Mouse (Mus musculus) adipocyte (in vitro differentiated cells): ENCODE measurements around the gene Ddx39b.

Source experiments
- DNase-seq: peaks from one replicate; pipeline ENCODE4 v3.0.0-alpha.2; 2016; ENCODE audit warnings: low spot score

Gene Ddx39b

DNA sequence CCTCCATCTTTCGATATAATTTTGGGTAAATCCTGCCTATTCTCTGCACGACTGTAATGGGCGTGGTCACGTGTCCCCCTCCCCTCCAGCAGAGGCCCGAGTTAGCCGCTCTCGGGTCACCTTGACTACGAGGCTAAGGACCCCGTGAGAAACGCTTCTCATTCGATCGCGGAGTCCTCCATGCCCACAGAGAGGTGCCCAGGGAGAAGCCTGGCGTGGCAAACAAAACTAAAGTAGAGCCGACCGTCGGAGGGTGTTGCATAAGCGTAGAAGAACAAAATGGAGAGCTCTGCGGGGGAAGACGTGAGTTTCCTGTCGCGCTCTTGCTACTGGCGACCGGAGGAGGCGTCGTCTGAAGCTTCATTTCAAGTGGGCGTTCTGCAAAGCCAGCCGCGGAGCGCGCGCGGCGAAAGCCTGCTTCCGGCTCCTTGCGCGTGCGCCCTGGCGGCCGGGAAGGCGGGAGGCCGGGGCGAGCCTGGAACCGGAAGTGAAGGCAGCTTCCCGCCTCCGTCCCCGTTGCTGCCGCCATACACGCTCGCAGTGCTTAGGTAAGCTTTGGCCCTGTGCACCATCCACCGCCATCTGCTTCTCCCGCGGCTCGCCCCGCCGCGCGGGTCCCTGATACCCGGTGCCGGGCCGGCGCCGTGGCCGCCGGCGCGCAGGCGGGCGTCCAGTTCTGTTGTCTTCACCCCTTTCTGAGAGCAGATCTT, at the start of gene Ddx39b:
Gene Ddx39b, plus strand, starts transcription at position 442 of the 710 bp plus-strand sequence.
- peak; percentile 97 for DNase-seq

DNA sequence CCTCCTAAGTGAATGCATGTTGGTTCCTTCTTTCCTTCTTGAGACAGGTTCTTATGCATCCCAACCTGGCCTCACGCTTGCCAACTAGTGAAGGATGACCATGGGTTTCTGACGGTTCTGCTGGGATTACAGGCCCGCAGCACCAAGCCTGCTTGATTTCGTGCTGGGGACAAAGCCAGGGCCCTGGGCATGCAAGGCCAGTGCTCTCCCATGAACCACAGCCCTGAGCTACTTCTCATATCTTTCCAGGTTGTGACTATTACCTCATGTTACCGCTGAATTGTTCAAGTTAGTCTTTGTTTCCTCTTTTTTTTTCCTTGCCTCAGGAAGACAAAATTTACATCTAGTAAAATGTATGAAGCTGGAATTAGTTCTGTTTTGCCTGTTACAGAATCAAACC, 48.6 kb upstream of the Ddx39b start:
- no peak for DNase-seq

DNA sequence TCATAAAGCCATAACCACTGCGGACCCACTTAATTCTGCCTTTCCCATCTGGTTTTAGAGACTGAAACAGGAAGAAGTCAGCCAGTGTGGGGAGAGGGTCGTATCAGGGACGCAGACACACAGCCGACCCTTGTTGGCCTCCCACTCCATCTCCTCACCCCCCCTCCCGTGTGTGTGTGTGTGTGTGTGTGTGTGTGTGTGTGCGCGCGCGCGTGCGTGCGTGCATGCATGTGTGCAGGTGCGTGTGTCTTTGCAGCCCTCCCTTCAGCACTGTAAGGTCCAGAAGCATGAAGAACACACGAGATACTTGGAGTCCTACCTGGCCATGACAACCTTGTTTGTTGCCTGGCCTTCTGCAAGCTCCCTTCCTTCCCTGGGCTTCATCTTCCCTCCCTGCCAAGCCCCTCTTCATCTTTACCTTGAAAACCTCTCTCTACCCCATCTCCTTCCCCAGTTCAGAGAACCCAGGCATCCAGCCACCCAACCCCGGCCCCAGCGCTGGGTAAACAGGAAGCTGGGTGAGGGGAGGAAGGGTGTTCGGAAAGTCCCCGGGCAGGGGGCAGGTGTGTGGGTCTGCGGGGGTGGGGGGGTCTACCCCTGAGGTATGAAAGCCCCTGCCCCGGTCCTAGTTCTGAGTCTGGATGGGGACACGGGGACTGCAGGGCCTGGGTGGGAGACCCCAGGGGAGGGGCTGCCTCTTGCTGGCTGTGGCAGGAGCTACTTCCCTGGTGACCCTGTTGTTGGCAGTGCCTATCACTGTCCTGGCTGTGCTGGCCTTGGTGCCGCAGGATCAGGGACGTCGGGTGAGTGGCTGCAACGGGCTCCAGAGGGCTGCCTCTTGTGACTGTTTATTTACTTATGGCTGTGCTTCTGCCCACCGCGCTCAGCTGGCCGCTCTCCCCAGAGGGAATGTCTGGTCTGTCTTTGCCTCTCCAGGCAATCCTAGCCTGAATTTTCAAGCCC, 47.4 kb upstream of the Ddx39b start, which contains the start of gene Ltb:
Gene Ltb, plus strand, starts transcription at position 559 of the 963 bp plus-strand sequence.
- no peak for DNase-seq

DNA sequence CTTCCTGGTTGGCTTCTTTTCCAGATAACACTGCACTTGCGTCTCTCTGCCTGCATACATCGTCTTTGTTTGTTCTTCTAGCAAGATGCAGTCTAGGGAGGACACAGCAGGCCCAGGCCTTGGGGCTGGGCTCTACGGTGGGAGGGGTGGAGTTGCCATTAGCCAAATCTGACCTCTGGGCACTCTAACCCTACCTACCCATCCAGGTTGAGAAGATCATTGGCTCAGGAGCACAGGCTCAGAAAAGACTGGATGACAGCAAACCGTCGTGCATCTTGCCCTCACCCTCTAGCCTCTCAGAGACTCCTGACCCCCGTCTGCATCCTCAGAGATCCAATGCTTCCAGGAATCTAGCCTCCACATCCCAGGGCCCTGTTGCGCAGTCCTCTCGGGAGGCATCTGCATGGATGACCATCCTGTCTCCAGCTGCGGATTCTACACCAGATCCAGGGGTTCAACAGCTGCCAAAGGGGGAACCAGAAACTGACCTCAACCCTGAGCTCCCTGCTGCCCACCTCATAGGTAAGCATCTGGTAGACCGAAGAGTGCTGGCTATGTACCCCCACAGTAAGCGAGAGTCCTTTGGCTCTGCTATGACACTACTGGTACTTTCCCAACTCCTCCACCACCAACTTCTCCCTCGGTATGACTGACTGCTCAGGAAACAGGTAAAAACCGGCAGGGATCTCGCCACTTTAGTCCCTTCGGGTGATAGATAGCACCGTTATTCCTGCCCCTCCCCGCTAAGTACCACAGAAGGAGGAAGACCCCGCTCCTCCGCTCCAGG, 46.5 kb upstream of the Ddx39b start:
- DNase-seq = no peak

DNA sequence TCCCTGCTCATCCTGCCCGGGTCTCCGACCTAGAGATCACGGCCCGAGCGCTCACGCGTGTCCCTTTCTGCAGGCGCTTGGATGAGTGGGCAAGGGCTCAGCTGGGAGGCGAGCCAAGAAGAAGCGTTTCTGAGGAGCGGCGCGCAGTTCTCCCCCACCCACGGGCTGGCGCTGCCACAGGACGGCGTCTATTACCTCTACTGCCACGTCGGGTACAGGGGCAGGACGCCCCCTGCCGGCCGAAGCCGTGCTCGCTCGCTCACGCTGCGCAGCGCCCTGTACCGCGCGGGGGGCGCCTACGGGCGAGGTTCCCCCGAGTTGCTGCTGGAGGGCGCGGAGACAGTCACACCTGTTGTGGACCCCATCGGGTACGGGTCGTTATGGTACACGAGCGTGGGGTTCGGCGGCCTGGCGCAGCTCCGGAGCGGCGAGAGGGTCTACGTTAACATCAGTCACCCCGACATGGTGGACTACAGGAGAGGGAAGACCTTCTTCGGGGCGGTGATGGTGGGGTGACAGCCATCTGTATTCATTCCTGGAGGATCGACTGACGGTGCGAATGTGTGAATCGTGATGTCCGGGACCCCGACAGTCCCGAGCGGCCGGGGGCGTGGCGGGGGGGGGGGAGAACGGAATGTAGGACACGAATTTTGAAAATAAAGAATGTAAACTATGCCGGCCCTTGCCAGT, 45.8 kb upstream of the Ddx39b start:
- no peak for DNase-seq

DNA sequence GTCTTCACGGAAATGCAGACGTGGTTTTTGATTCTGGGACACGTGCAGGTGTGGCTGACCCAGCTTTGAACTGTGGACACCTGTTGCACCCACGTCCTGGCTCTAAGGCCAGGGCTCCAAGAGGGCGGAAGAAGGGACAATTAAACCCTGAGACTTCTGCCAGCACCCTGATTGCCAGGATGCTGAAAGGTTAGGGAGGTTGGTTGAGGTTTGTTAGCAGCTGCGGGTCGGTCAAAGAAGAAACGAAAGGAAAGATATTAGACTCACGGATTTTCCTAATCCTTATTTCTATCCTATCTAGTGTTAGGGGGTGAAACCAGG, 45.3 kb upstream of the Ddx39b start:
- DNase-seq = no peak

DNA sequence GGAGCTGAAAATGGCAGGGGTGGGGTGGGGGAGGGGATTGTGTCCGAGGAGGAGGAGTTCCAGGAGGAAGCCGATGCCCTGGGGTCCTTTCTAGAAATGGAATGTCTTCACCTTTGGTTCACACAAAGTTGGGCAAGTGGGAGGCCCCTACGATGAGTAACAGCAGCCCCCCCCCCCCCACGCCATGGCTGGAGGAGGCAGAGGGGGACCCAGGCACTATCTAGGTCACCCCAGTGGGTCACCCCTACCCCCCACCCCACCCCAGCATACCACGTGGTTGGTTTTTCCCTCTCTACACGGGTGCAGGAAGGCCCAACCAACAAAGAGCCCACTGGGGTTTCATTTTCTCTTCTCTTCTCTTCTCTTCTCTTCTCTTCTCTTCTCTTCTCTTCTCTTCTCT, 44.4 kb upstream of the Ddx39b start:
- DNase-seq = no peak

DNA sequence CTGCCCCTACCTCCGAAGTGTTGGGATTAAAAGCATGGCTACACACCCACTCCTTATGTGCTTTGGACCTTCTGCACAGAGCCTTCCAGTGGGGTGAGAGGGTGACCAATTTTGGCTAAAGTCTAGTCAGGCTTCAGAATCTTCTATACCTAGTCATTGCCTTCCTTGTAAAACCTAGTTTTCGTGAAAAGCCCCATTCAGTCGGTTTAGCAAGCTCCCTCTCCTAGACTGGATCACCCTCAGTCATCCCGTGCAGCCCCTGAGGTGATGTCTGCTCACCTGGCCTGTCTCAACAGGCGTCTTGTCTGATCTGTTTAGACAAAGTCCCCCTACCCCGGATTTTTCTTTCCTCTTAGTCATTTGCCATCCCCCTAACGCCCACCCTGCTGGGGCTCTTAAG, 43.5 kb upstream of the Ddx39b start:
- no peak for DNase-seq

DNA sequence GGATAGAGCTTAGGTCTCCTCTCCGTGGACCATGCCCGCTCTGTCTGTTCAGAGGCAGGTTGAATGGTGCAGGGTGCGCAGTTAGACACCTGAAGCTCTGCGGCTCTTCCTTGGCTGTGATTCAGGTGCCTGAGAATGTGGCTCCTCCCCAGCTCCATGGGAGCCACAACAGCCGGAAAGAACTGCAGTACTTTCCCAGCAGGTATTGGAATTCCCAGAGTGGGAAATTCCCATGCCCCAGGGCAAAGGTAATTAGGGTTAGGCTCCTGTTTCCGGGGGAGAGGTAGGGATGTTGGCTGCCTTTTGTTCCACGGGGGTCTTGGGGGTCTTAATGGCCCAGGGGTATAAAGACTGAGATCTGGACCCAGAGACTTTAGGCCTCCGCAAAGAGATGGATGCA, 42.6 kb upstream of the Ddx39b start:
- no peak for DNase-seq

DNA sequence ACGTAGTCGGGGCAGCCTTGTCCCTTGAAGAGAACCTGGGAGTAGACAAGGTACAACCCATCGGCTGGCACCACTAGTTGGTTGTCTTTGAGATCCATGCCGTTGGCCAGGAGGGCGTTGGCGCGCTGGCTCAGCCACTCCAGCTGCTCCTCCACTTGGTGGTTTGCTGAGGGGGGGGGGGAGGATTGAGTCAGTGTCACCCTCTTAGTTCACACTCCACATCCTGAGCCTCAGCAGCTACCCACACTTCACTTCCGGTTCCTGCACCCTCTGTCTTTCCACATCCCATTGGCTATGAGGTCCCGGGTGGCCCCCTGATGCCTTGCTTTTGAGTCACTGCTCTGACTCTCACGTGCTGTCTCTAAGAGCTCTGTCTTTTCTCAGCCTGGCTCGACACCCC, 41.1 kb upstream of the Ddx39b start:
- no peak for DNase-seq

DNA sequence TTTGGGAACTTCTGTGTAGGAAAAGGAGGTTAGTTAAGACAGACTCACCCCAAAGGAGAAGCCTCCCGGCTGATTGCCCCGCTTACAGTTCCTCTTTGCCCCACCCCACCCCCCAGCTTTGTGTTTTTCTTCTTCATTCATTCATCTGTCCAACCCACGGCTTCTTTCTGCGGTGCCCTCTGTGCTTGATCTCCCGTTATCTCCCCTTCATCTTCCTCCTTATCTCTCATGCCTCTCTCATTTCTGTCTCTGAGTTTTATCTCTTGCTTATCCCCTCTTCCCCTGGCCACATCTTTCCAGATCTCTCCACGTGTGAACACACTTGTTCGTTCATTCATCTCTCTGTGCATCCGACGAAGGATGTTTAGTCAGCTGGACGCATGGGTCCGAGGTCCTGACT, 40.4 kb upstream of the Ddx39b start:
- DNase-seq = no peak

DNA sequence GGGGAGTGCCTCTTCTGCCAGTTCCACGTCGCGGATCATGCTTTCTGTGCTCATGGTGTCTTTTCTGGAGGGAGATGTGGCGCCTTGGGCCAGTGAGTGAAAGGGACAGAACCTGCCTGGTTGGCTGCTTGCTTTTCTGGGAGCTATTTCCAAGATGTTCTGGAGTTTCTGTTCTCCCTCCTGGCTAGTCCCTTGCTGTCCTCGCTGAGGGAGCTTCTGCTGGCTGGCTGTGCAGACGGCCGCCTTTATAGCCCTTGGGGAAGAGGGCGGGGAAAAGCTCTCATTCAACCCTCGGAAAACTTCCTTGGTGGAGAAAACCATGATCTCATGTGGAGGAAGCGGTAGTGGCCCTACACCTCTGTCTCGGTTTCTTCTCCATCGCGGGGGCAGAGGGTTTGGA, 39.8 kb upstream of the Ddx39b start, which contains the start of gene Tnf:
Gene Tnf, minus strand, starts transcription at position 221 of the 400 bp plus-strand sequence.
- DNase-seq = no peak

DNA sequence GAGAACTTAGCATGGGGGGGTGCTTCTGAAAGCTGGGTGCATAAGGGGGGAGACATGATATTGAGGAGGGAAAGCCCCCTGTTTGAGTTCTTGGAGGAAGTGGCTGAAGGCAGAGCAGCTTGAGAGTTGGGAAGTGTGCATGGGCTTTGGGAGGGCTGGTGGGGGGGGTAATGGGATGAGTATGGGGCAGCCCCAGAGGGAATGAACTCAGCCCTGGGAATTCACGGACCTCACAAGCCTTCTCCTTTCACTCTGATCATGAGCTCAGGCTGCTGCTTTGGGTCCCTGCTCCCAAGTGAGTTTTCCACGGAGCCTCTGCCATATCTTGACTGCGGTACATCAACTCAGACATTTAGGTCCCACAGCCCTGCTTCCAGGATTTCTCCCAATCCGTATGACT, 39.1 kb upstream of the Ddx39b start:
- DNase-seq = no peak

DNA sequence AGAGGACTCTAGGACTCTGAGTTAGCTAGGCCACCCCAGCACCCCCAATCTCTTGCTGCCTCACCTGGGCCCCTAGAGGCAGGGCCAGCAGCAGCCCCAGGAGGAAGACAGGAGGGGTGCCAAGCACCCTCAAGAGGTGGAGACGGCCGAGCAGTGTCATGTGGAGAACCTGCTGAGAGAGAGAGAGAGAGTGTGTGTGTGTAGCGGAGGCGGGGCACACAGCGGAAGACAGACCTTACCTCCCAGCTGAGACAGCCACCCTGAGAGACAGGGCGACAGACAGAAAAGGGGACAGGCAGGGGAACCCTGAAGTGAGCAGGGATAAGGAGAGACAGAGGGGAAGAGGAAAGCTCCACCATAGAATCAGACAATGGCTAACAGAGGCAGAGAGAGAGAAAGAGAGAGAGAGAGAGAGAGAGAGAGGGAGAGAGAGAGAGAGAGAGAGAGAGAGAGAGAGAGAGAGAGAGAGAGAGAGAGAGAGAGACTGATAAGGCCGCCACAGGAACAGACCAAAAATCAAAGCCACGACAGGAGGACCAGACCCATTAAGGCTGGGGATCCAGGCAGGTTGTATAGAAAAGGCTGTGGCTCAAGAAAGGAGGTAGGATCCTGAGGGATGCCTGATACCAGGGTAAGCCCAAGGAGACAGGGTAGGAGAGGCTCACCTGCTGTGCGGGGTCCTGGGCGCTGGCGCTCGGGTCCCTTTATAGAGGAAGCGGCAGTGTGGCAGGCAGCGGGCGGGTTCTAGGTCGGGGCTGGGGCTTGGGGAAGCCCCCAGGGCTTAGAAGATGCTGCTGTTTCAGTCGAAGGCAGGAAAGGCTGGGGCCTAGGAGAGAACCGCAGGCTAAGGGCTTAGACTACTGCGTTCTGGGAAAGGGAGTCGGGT, 36.8 kb upstream of the Ddx39b start, which contains the start of gene Lta:
Gene Lta, minus strand, starts transcription at position 858 of the 886 bp plus-strand sequence.
- DNase-seq = no peak

DNA sequence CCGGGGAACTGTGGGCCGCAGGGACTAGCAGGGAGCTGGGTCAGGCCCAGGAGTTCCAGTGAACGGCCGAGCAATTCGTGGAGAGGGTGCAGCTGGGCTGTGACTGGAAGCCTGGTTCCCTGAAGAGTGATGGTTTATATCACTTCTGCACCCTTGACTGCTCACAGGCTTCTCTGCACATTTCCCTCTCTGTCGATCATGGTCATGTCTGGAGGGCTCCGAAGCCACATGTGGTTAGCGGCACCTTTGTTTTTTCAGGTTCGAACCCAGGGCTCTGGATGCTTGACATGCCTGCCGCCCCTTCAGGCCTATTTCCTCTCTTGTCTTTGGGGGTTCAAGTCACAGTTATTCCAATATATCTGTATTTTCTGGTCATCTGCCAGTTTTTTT, 36.2 kb upstream of the Ddx39b start:
- DNase-seq = no peak

DNA sequence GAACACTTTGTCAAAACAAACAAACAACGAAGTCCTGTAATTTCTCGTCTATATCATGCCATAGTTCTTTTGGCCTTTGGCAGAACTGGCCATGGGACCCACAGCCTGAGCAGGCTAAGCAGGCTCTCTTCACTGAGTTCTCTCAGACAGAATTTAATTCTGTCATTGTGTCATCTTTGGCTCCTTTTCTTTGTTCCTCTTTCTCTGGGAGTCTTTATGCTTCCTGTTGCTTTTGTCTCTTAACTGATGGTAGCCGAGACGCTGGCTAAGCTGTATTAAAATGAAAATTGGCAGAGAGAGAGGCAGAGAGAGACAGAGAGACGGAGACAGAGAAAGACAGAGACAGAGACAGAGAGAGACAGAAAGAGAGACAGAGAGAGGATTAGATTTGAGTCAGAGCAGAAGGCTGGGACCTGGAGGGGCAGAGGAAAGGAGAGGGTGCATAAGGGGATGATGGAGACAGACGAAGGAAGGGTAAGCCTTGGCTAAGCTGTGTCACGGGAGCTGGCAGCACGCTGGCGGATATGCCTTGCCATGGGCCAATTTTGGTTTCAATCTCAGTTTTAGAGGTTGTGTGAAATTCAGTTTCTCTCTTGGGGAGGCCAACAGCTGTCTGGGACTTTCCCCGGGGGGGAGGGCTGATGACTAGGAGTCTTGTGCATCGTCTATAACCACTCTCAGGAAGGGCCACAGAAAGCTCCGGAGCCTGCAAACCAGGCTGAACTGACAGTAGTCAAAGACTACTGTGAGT, 31.6 kb upstream of the Ddx39b start:
- no peak for DNase-seq

DNA sequence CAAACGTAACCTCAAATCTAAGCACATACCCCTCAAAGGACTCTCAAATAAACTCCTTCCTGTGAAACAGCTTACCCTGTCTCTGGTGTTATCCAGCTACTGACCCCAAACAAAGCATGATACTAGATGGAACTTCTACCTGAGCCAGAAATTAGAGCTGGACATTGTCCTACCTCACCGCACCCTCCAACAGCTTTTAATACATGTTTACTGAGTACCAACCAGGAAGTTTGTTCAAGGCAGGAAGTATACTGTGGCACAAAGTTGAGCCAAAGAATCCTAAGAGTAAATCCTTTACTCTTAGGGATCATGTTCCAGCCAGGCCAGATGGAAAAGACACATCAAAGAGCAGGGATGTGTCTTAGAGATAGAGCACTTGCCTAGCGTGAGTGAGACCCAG, 31.0 kb upstream of the Ddx39b start:
- DNase-seq = no peak

DNA sequence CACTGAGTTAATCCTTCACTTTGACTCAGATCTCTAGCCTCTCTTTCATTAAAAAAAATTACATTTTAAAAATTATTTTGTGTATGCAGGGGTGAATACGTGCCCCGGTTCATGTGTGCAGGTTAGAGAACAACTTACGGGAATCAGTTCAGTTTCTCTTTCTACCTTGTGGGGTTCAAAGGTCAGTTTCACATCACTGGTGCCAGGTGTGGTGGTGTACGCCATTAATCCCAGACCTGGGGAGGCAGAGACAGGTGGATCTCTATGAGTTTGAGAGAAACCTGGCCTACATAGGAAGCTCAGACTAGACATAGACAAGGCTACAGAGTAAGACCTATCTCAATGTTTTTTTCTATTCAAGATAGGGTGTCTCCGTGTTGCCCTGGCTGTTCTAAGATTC, 28.5 kb upstream of the Ddx39b start:
- DNase-seq = no peak

DNA sequence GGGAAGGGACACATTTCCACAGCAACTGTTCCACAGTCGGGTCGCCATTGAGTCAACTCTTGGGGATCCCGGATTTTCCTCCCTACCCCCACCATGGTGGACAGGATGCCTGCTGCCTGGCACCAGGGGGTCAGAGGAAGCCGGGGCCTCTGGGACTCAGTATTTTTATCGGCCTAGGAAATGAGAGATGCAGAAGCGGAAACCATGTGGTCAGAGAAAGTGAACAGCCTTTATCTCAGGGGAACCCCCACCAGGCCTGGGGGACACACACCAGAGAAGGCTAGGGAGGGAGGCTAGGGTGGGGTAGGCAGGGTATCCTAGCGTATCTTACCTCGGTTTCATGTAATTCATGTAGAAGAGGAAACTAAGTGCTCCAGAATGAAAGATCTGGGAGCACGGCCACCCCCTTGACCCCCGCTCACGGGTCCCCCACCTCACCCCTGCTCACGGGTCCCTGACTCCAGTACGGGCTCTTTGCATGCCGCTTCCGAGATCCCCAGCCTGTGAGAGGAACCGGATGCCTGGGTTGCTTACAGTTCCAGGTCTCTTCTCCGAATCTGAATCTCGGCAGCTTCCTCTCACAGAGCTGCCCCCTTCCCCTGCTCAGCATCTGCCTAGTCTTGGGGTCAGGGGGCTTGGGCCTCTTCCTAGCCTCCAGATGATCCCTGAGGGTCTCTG, 22.9 kb upstream of the Ddx39b start:
- no peak for DNase-seq
